Mouse (Mus musculus) intestine, embryonic 16.5 days (tissue): ENCODE results near the gene Slc35b1. TPM values are rescaled to one million over a fixed set of nuclear protein-coding genes. Genes with fewer than 3 reads are reported as not detected.

Source experiments
- polyA plus RNA-seq: library from polyadenylated mRNA; unstranded; fragments of >200 nt; fragmentation: Nextera tagmentation; extraction: Ambion mirVana; gene quantifications from 2 replicates; pipeline ENCODE4 v1.2.1, GENCODE M21; 2015

Gene Slc35b1
- polyA plus RNA-seq, 1 experiment from 2014 or later = 116 TPM

Other genes starting within 250 kb of the Slc35b1 start
- 0.11 and 0.12 TPM in 2 replicates for gene Dlx4, start 238.4 kb upstream of the Slc35b1 start, polyA plus RNA-seq
- not detected in 2 replicates for gene Tac4, start 123.2 kb upstream of the Slc35b1 start, polyA plus RNA-seq
- 61.1 and 64.5 TPM in 2 replicates for gene Kat7, start 74.4 kb upstream of the Slc35b1 start, polyA plus RNA-seq
- 8.3 and 8.8 TPM in 2 replicates for gene Fam117a, start 47.7 kb upstream of the Slc35b1 start, polyA plus RNA-seq
- 104 and 127 TPM in 2 replicates for gene Spop, start 29.4 kb downstream of the Slc35b1 start, polyA plus RNA-seq
- 0.32 and 0.37 TPM in 2 replicates for gene Nxph3, start 129.9 kb downstream of the Slc35b1 start, polyA plus RNA-seq
- 15.5 and 15.8 TPM in 2 replicates for gene Ngfr, start 203.0 kb downstream of the Slc35b1 start, polyA plus RNA-seq